Mouse (Mus musculus) ES-Bruce4 (cell line): ENCODE measurements at regions not wholly inside any gene's neighbourhood (a gene's known extent, or its start where the extent isn't known, plus 50 kb on each side); places are given as distances from the start of the nearest gene placed in this dataset.

Experiments used
- H3K27ac ChIP-seq: 2 replicates; pipeline ENCODE4 v1.5.1; 2012; ENCODE audit warnings: low read length, inconsistent platforms; ENCODE audit not compliant: insufficient read depth
- H3K27me3 ChIP-seq: 2 replicates; pipeline ENCODE4 v1.6.1; 2012; ENCODE audit warnings: mild to moderate bottlenecking, low read length, inconsistent platforms; ENCODE audit not compliant: control insufficient read depth, poor library complexity, insufficient read depth, severe bottlenecking
- H3K36me3 ChIP-seq: 2 replicates; pipeline ENCODE4 v1.6.1; 2012; ENCODE audit warnings: inconsistent platforms, mild to moderate bottlenecking, low read length, moderate library complexity; ENCODE audit not compliant: control insufficient read depth, poor library complexity, insufficient read depth, severe bottlenecking
- H3K4me1 ChIP-seq: one replicate; pipeline ENCODE4 v1.8.1; 2011; ENCODE audit warnings: low read length; ENCODE audit not compliant: control insufficient read depth, insufficient read depth
- H3K4me3 ChIP-seq: 2 replicates; pipeline ENCODE4 v1.5.1; 2011; ENCODE audit warnings: low read depth, mild to moderate bottlenecking, low read length
- H3K9ac ChIP-seq: 2 replicates; pipeline ENCODE4 v1.6.1; 2012; ENCODE audit warnings: low read depth, mild to moderate bottlenecking, inconsistent platforms; ENCODE audit not compliant: poor library complexity, severe bottlenecking
- H3K9me3 ChIP-seq: replicated peaks from 2 replicates; pipeline ENCODE4 v1.6.1; 2012; ENCODE audit warnings: mild to moderate bottlenecking, low read length, inconsistent platforms; ENCODE audit not compliant: control insufficient read depth, poor library complexity, insufficient read depth, severe bottlenecking
- CTCF ChIP-seq: IDR thresholded peaks from one replicate; pipeline ENCODE4 v1.8.1; 2011; ENCODE audit warnings: low read depth, low read length
- EP300 ChIP-seq: IDR thresholded peaks from 2 replicates; pipeline ENCODE4 v1.6.1; 2011; ENCODE audit warnings: low read depth, low read length; ENCODE audit not compliant: insufficient read depth
- POLR2A ChIP-seq: IDR thresholded peaks from one replicate; pipeline ENCODE4 v1.8.1; 2011; ENCODE audit warnings: low read length; ENCODE audit not compliant: insufficient read depth

GRCm38 (mm10) chr10:21454757-21455156 is 77.7 kb downstream of the Aldh8a1 start:
- no peak overlapping the region for H3K27ac ChIP-seq
- H3K36me3 ChIP-seq: no peaks in the 10 kb centered on the region
- 0 out of 2 replicates have a peak, but pooled peaks cover 2% of the 10 kb centered on the region for H3K9me3 ChIP-seq
- TF ChIP-seq POLR2A (no peak), EP300 (no peak), CTCF (no peak)
- H3K27me3 ChIP-seq: no peaks in the 10 kb centered on the region
- H3K4me1 ChIP-seq: no peaks in the 10 kb centered on the region
- H3K9ac ChIP-seq: no peak overlapping the region
- no peak overlapping the region for H3K4me3 ChIP-seq

- Histone ChIP-seq H3K4me3 (no peak overlapping the region), H3K9me3 (0 out of 2 replicates have a peak, but pooled peaks cover 2% of the 10 kb centered on the region), H3K4me1 (no peaks in the 10 kb centered on the region), H3K27ac (no peak overlapping the region), H3K36me3 (no peaks in the 10 kb centered on the region), H3K9ac (no peak overlapping the region), H3K27me3 (no peaks in the 10 kb centered on the region)
- TF ChIP-seq POLR2A (no peak), CTCF (no peak), EP300 (no peak)
Measured at GRCm38 (mm10) chr10:21455863-21456262, 78.8 kb downstream of the Aldh8a1 start.

- Histone ChIP-seq H3K36me3 (no peaks in the 10 kb centered on the region), H3K27ac (no peak overlapping the region), H3K4me1 (no peaks in the 10 kb centered on the region), H3K9me3 (0 out of 2 replicates have a peak, but pooled peaks cover 2% of the 10 kb centered on the region), H3K27me3 (no peaks in the 10 kb centered on the region), H3K4me3 (no peak overlapping the region), H3K9ac (no peak overlapping the region)
- TF ChIP-seq POLR2A (no peak), CTCF (no peak), EP300 (no peak)
Measured at GRCm38 (mm10) chr10:21456359-21456758, 79.3 kb downstream of the Aldh8a1 start.

- Histone ChIP-seq H3K36me3 (no peaks in the 10 kb centered on the region), H3K9ac (no peak overlapping the region), H3K4me3 (no peak overlapping the region), H3K27me3 (no peaks in the 10 kb centered on the region), H3K27ac (no peak overlapping the region), H3K4me1 (no peaks in the 10 kb centered on the region), H3K9me3 (no peaks in the 10 kb centered on the region)
- TF ChIP-seq CTCF (no peak), EP300 (no peak), POLR2A (no peak)
Measured at GRCm38 (mm10) chr10:21456991-21457390, 79.9 kb downstream of the Aldh8a1 start.

GRCm38 (mm10) chr10:21458608-21459007 is 81.5 kb downstream of the Aldh8a1 start:
- no peak overlapping the region for H3K27ac ChIP-seq
- TF ChIP-seq EP300 (no peak), CTCF (peak; percentile 58), POLR2A (no peak)
- H3K9ac ChIP-seq: no peak overlapping the region
- no peaks in the 10 kb centered on the region for H3K9me3 ChIP-seq
- no peaks in the 10 kb centered on the region for H3K4me1 ChIP-seq
- H3K4me3 ChIP-seq: no peak overlapping the region
- no peaks in the 10 kb centered on the region for H3K36me3 ChIP-seq
- H3K27me3 ChIP-seq: no peaks in the 10 kb centered on the region

- Histone ChIP-seq H3K9me3 (no peaks in the 10 kb centered on the region), H3K4me3 (no peak overlapping the region), H3K27me3 (no peaks in the 10 kb centered on the region), H3K4me1 (no peaks in the 10 kb centered on the region), H3K36me3 (no peaks in the 10 kb centered on the region), H3K27ac (no peak overlapping the region), H3K9ac (no peak overlapping the region)
- TF ChIP-seq CTCF (no peak), POLR2A (no peak), EP300 (no peak)
Measured at GRCm38 (mm10) chr10:21460062-21460461, 83.0 kb downstream of the Aldh8a1 start.
